Mouse (Mus musculus) olfactory bulb, adult 2 months (tissue): ENCODE data around the gene Hsf5. TPM values are rescaled to one million over a fixed set of nuclear protein-coding genes. Genes with fewer than 3 reads are reported as not detected.

Experiments
- H3K27ac ChIP-seq: fragments of 200-500 bp; 2 replicates; pipeline ENCODE4 v1.5.1; 2012; ENCODE audit warnings: low read depth, low read length; ENCODE audit not compliant: insufficient read depth
- H3K4me1 ChIP-seq: fragments of 200-500 bp; 2 replicates; pipeline ENCODE4 v1.6.1; 2012; ENCODE audit warnings: low read length; ENCODE audit not compliant: control insufficient read depth, insufficient read depth
- H3K4me3 ChIP-seq: fragments of 200-500 bp; 2 replicates; pipeline ENCODE4 v1.5.1; 2012; ENCODE audit warnings: mild to moderate bottlenecking, low read depth, low read length, moderate library complexity; ENCODE audit not compliant: insufficient read depth
- CTCF ChIP-seq: fragments of 200-500 bp; IDR thresholded peaks from 2 replicates; pipeline ENCODE4 v1.5.1; 2012; ENCODE audit warnings: low read depth, mild to moderate bottlenecking, low read length, moderate library complexity; ENCODE audit not compliant: insufficient read depth
- POLR2A ChIP-seq: fragments of 200-500 bp; IDR thresholded peaks from 2 replicates; pipeline ENCODE4 v1.6.1; 2012; ENCODE audit warnings: mild to moderate bottlenecking, low read depth, low read length, moderate library complexity; ENCODE audit not compliant: insufficient read depth
- WGBS: fragments of 180-500 bp; shearing (Covaris S2); methylation state at CpG from one replicate; pipeline ENCODE4 v1.1.7; 2018; 5-methylcytosine and 5-hydroxymethylcytosine counted together
- polyA plus RNA-seq: library from polyadenylated mRNA; stranded (reverse); fragments of >200 nt; gene quantifications from 2 replicates; pipeline ENCODE4 v1.2.4, GENCODE M21; 2012; ENCODE audit warnings: low replicate concordance; ENCODE audit not compliant: missing spikeins, insufficient read depth, insufficient read length

The Hsf5 gene
- not detected in 2 replicates for polyA plus RNA-seq

- TF ChIP-seq CTCF (no peak), POLR2A (no peak)
- no peak within 1 kb of the TSS for H3K4me3 ChIP-seq
- H3K27ac ChIP-seq = no peak within 1 kb of the TSS
- WGBS = 94% methylated on average over 69 of the region's 69 CpGs
- H3K4me1 ChIP-seq = peaks cover 2% of the 10 kb centered on the region; the same call in 1 of the 2 replicates
Measured at GRCm38 (mm10) chr11:87616790-87617474, at the start of gene Hsf5. Gene Hsf5 (plus strand): TSS chr11:87617164.

GRCm38 (mm10) chr11:87568255-87568953 is 48.6 kb upstream of the Hsf5 start, which contains the start of gene Sept4:
Gene Sept4 (plus strand): TSS chr11:87568903.
- H3K27ac ChIP-seq = 0 out of 2 replicates have a peak within 1 kb of the TSS, but pooled peaks have one; percentile 53
- WGBS = 69% methylated on average over 7 of the region's 7 CpGs
- H3K4me3 ChIP-seq = no peak within 1 kb of the TSS
- TF ChIP-seq CTCF (no peak), POLR2A (no peak)
- H3K4me1 ChIP-seq = peaks cover 30% of the 10 kb centered on the region

DNA sequence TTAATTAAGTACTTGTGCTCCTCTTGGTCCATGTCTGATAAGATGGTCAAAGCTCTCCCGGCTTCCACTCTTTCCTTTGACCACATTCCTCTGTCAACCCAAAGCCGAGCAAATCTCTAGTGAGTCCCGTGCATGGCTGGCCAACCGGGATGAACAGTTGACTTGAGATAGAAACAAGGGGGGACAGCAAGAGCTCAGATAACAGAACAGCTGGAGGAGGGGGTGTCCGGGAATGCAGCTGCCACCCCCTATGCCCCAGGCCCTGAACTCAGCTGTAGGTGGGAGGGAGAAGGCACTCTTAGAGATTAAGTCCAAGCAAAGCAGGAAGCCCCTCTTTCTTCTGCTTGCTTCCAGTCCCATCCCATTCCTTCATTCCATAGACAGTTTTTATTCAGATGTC is 46.2 kb upstream of the Hsf5 start:
- H3K4me1 ChIP-seq = peaks cover 41% of the 10 kb centered on the region
- TF ChIP-seq CTCF (no peak), POLR2A (no peak)
- 45% methylated on average over 5 of the region's 5 CpGs for WGBS
- H3K27ac ChIP-seq = peak overlapping the region; percentile 53
- H3K4me3 ChIP-seq = no peak overlapping the region

DNA sequence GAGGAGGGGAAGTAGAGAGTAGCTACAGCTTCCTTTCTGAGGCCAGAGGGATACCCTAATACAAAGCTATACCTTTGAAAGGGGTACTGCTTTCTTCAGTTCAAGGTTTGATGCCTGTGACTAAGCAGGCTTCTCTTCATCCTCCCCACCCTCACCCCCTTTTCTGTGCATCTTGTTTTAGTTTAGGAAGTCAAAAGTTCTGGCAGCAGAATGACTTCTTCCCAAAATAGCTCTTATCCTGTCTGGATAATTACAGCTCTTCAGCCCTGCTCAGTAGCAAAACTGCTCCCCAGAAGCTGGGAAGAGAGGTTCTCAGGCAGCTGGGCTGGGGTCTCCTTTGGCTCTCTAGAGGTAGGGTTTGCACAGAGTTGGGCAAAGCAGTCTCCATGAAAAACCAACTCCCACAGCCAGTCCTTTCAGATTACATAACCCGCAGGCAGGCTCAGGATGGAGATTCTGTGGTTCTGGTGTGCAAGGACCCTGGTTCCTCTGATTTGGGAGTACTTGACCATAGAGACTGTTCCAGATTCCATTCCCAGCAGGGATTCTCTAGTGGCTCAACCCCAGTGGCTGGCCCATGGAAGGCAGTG is 45.5 kb upstream of the Hsf5 start:
- H3K4me1 ChIP-seq = peaks cover 43% of the 10 kb centered on the region
- WGBS = 45% methylated on average over 1 of the region's 1 CpGs
- TF ChIP-seq CTCF (no peak), POLR2A (no peak)
- H3K4me3 ChIP-seq = no peak overlapping the region
- H3K27ac ChIP-seq = peak overlapping the region; percentile 92

DNA sequence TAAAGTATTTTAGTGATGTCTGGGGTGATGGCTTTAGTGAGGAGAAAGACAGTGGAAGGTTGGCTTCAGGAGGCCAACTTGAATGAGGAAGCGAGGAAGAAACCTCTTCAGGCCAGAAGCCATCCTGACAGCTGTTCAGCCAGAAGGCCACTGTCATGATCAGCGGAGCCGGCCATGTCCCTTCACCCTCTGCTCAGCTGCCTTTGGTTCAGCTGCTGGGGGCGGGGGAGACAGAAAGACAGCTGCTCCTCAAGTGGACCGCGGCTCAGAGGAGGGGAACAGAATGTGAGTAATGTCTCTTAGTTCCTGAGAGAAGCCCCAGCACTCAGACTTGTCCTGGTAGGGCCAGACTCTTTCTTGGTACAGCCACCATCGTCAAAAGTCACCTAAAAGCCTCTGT is 43.2 kb upstream of the Hsf5 start:
- Histone ChIP-seq H3K27ac (no peak overlapping the region), H3K4me3 (no peak overlapping the region), H3K4me1 (peaks cover 49% of the 10 kb centered on the region)
- TF ChIP-seq POLR2A = no peak
- TF ChIP-seq CTCF = no peak
- WGBS = 84% methylated on average over 7 of the region's 7 CpGs

DNA sequence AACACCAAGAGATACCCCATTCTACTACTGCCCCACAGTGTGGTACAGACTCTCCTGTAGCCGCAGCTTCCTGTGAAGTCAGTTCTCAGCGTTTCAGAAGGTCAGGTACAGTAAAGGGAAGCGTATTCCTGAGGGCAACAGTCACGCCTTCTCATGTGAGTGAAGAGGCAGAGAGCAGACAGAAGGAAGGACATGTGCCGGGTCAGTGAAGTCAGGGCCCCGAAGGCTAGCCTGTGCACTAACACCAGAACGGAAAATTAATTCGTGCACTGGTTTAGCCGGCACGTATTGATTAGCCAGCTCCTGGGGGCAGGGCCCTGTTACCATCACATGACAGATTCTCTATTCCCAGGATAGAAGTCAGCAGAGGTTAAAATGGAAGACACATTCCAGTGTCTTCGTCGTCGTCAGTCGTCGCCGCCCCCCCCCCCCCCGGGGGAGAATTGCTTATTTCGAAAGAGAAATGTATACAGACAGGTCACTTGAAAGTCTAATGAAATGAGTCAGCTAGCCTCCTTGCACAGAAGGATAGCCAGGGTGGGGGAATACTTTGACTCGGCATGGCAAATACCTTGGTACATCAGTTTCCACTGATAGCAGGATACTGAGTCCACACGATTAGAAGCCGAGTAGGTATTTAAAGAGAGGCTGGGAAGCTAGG is 42.3 kb upstream of the Hsf5 start:
- H3K27ac ChIP-seq = no peak overlapping the region
- no peak overlapping the region for H3K4me3 ChIP-seq
- TF ChIP-seq POLR2A (no peak), CTCF (no peak)
- WGBS = 79% methylated on average over 21 of the region's 21 CpGs
- peaks cover 54% of the 10 kb centered on the region for H3K4me1 ChIP-seq

- TF ChIP-seq CTCF = no peak
- TF ChIP-seq POLR2A = no peak
- H3K27ac ChIP-seq = peak overlapping the region; percentile 72
- 17% methylated on average over 6 of the region's 6 CpGs for WGBS
- peaks cover 53% of the 10 kb centered on the region for H3K4me1 ChIP-seq
- H3K4me3 ChIP-seq = peak overlapping the region; percentile 89
Measured at GRCm38 (mm10) chr11:87577601-87578248, 39.2 kb upstream of the Hsf5 start.

DNA sequence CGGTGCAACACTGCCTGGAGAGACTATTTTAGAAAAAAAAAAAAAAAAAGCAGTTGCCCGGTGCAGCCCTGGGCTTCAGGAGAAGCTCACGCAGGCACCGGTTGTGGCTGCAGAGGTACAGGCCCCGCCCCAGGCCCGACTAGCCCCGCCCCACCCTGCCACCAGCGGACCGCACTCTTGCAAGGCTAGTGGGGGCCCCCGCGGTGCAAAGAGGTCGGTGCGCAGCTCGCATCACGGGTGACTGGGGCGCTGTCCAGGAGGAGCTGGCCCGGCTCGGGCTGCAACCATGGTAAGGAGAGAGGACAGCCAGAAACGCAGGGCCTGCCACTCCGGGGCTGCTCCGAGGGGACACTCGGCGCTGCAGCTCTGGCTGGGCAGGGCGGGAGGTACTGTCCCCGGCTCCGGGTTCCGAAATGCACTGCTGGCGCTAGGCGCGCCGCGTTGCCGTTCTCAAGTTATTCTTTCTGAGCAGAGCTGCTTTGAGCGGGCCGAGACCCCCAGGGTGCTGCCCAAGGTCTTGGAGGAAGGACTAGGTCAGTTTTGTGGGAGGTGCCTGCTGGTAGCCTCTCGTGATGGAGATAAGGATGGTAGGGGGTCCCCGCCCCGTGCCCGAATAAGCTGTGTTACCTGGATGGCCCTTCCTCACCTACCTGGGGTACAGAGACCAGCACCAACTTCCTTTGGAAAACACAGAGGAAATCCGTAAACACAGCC is 38.6 kb upstream of the Hsf5 start:
- H3K27ac ChIP-seq = peak overlapping the region; percentile 92
- no peak for TF ChIP-seq CTCF
- TF ChIP-seq POLR2A = peak; percentile 69; the same call in 1 of the 2 replicates
- WGBS = under 1% methylated on average over 40 of the region's 40 CpGs
- peak overlapping the region; percentile 89 for H3K4me3 ChIP-seq
- peaks cover 54% of the 10 kb centered on the region for H3K4me1 ChIP-seq
